Mouse (Mus musculus) testis, adult 2 months (tissue): ENCODE results near the gene Cpn1.

ENCODE experiments used
- CTCF ChIP-seq: fragments of 200-500 bp; IDR thresholded peaks from 2 replicates; pipeline ENCODE4 v1.5.1; 2012; ENCODE audit warnings: low read depth, mild to moderate bottlenecking, inconsistent platforms, low read length, moderate library complexity; ENCODE audit not compliant: control insufficient read depth, insufficient read depth, insufficient replicate concordance
- POLR2A ChIP-seq: fragments of 200-500 bp; IDR thresholded peaks from 2 replicates; pipeline ENCODE4 v1.6.1; 2012; ENCODE audit warnings: low read depth, mild to moderate bottlenecking, inconsistent platforms, low read length, moderate library complexity; ENCODE audit not compliant: control insufficient read depth

GRCm38 (mm10) chr19:44033396-44033795, 47.0 kb upstream of the Cpn1 start:
- TF ChIP-seq POLR2A (no peak), CTCF (no peak)
